Mouse (Mus musculus) C2C12 (cell line): ENCODE measurements around the gene Defb42.

Experiments
- CEBPB ChIP-seq: IDR thresholded peaks from one replicate; pipeline ENCODE4 v1.6.1; 2011; ENCODE audit warnings: low read depth, mild to moderate bottlenecking, control low read depth, moderate library complexity
- CTCF ChIP-seq: IDR thresholded peaks from one replicate; pipeline ENCODE4 v1.5.1; 2011; ENCODE audit not compliant: control insufficient read depth, insufficient read depth, insufficient read length
- FOSL1 ChIP-seq: IDR thresholded peaks from one replicate; pipeline ENCODE4 v1.8.0; 2011; ENCODE audit warnings: mild to moderate bottlenecking, low read length; ENCODE audit not compliant: poor library complexity, insufficient read depth, severe bottlenecking
- MAX ChIP-seq: IDR thresholded peaks from one replicate; pipeline ENCODE4 v1.6.1; 2011; ENCODE audit warnings: mild to moderate bottlenecking, control low read depth
- MYOD1 ChIP-seq: IDR thresholded peaks from one replicate; pipeline ENCODE4 v1.6.1; 2011; ENCODE audit warnings: low read depth; ENCODE audit not compliant: control insufficient read depth, insufficient read length
- MYOG ChIP-seq: IDR thresholded peaks from one replicate; pipeline ENCODE4 v1.6.1; 2011; ENCODE audit not compliant: control insufficient read depth, insufficient read length; ENCODE audit errors: extremely low read depth
- USF1 ChIP-seq: IDR thresholded peaks from one replicate; pipeline ENCODE4 v1.6.1; 2011; ENCODE audit warnings: low read depth, mild to moderate bottlenecking, control low read depth, moderate library complexity

DNA sequence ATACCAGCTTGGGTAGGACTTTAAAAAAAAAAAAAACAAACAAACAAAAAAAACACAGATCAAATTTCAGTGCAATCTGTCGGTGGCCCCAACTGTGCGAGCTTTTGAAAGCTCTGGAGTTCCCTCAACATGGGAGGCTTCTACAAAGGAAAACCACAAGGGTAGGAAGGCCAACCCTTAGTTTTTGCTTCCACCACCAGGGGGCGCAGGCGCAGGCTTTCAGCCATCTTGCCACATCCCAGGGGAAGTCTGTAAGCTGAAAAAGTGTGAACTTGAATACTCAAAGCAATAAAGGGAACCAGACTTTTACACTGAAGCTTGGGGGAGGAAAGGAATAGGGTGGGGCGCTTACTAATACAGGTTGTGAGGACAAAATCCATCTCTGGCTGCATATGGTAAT lies 4.0 kb downstream of the Defb42 start:
- TF ChIP-seq FOSL1, result no peak
- no peak for TF ChIP-seq MYOG
- peak; percentile 54 for TF ChIP-seq CTCF
- TF ChIP-seq MAX, result no peak
- no peak for TF ChIP-seq USF1
- TF ChIP-seq MYOD1, result no peak
- no peak for TF ChIP-seq CEBPB
